Mouse (Mus musculus) spleen, postnatal 10 days (tissue): ENCODE results near the gene Taar7e.
"Not testable (repeated sequence)": the region's sequence is repeated elsewhere in the genome, so short reads cannot be mapped to it uniquely, and the experiment has no call there.

Experiments used
- DNase-seq, 2 experiments: peaks; one replicate each; pipeline ENCODE4 v3.0.0; 2021 to 2022; ENCODE audit warnings: low spot score in 2 of 2

The Taar7e gene

GRCm38 (mm10) chr10:24037314-24037713 is at the start of gene Taar7e:
Gene Taar7e (plus strand): TSS chr10:24037614.
- DNase-seq, result no peak

GRCm38 (mm10) chr10:23993381-23993780 is 44.0 kb upstream of the Taar7e start, which contains the start of gene Taar7a:
Gene Taar7a (minus strand): TSS chr10:23993481.
- DNase-seq, result no peak

GRCm38 (mm10) chr10:23999639-24000038 is 37.8 kb upstream of the Taar7e start, which contains the start of gene Taar7b:
Gene Taar7b (plus strand): TSS chr10:23999939.
- no peak for DNase-seq

DNA sequence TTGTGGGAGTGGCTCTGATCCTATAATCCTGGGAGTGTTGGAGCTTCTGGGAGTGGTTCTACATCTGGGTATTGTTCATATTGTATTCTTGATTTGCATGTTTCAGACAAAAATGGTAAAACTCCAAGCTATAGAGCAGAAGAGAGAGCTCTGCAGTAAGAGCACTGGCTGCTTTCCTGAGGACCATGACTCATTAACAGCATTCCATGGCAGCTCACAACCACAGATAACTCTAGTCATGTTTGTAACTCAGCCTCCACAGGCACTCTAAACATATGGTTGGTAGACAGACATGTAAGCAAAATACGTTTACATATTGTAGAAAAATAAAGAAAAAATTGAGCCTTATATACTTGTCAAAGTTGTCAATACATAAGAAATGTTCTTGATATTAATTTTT is 31.0 kb upstream of the Taar7e start:
- DNase-seq, result no peak

- DNase-seq, result no peak
These were observed 30.4 kb upstream of the Taar7e start for GRCm38 (mm10) chr10:24007034-24007433.

DNA sequence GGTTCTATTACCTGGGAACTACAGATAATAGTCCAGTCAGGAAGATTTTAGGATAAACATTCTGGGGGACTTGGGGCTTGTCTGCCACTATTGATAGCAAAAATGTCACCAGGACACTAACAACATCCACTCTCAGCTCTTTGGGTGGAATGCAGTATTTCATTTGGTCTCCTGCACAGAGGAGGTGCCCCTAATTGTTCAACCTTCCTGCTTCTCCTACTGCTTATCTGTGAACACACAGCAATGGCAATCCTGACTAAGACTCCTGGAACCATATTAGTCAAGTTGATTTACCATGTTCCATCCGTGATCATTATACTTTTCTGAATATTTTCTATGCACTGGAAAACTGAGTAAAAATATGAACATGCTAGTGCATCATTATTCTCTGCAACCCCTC is 29.3 kb upstream of the Taar7e start:
- no peak for DNase-seq

DNA sequence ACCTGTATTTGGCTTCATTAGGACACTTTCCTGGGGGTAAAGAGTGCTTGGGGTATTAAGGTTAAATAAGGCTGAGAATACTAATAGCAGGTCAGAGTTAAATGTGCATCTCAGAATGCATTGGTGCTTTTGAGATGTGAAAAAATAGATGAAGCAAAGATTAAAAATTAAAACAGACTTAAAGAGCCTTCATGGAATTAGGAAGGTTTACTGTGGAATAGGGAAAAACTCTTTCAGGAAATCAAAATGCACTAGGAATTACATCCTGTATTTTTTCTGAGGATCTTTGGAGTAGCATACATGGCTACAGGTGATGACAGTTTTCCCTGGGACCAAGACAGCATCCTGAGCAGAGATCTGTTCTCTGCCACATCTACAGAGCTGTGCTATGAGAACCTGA is 10.5 kb upstream of the Taar7e start, which contains the start of gene Taar7d:
Gene Taar7d (plus strand): TSS at position 301 of the 400 bp plus-strand sequence.
- DNase-seq, result no peak

DNA sequence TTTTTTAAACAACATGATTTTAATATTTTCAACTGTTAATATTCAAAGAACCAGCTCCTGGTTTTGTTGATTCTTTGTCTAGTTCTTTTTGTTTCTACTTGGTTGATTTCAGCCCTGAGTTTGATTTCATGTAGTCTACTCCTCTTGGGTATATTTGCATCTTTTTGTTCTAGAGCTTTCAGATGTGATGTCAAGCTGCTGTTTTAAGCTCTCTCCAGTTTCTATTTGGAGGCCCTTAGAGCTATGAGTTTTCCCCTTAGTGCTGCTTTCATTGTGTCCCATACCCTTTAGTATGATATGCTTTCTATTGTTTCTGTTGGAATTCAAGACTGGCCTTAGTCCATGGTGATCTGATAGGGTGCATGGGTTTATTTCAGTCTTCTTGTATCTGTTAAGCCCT is 6.1 kb upstream of the Taar7e start:
- no peak for DNase-seq

- DNase-seq, result no peak
These were observed 2.9 kb downstream of the Taar7e start for GRCm38 (mm10) chr10:24040120-24040869.

DNA sequence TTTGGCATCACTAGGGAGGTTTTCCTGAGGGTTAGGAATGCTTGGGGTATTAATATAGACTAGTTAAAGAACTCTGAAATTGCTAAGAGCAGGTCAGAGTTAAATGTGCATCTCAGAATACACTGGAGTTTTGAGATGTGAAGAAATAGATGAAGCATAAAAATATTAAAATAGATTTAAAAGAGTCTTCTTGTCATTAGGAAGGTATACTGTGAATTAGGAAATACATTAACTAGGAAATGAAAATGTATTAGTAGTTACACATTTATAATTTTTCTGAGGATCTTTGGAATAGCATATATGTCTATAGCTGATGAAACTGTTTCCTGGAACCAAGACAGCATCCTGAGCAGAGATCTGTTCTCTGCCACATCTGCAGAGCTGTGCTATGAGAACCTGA is 11.8 kb downstream of the Taar7e start, which contains the start of gene Taar7f:
Gene Taar7f (plus strand): TSS at position 301 of the 400 bp plus-strand sequence.
- no peak for DNase-seq

- no peak for DNase-seq
These were observed 14.6 kb downstream of the Taar7e start for GRCm38 (mm10) chr10:24052039-24052438.

DNA sequence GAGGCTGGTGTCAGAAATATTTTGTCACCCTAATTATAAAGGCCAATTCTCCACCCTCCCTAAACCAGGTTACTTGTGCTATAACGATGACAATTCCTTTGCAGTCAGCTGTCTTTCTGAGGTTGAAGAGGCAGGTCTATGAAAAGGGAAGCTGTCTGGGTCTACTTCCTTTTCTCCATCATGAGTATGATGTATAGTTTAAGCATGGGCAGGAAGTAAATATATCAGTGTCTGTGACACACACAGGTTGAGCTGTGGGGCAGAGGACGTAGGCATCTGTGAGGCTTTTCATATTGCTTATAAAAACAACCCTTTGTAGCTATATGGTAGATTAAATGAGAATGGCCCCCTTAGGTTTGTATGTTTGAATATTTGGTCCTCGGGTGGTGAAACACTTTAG is 21.6 kb downstream of the Taar7e start:
- no peak for DNase-seq

DNA sequence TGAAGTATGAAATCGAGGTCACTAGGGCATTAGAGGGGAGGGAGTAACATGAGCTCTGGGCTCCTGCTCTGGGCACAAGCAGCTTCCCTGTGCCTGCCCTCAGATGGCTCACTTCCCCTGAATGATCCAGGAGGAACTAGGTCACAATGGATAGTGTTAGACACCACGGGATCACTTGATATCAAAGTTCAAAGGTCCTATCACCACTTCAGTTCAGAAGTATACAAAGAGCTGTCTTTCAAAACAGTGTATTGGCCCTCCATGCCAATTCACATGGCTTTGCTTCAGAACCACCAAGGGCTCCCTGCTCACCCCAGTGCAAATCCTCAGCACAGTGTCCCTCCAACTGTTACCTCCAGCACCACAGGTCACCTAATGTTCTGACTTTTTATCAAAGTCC is 37.3 kb downstream of the Taar7e start:
- not testable (repeated sequence) for DNase-seq

DNA sequence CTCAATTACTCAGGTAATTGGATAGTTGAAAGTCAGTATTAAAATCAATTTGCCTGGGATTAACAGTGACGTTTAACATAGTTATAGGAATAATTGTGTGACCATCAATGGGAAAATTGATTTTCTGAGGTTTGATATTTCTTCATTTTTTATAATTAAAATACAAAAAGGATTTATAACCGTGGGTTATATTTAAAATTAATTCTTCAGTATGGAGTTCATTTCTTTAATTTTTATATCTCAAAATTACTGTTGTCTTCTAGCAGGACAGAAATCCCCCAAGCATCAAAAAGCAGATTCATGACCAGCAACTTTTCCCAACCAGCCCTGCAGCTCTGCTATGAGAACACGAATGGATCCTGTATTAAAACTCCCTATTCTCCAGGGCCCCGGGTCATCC is 38.8 kb downstream of the Taar7e start, which contains the start of gene Taar8a:
Gene Taar8a (plus strand): TSS at position 301 of the 400 bp plus-strand sequence.
- DNase-seq, result not testable (repeated sequence)

GRCm38 (mm10) chr10:24080166-24080565 is 42.8 kb downstream of the Taar7e start:
- DNase-seq, result peak in 1 of 2 experiments; percentile 53

- DNase-seq, result no peak
These were observed 48.5 kb downstream of the Taar7e start for GRCm38 (mm10) chr10:24085936-24086335.

GRCm38 (mm10) chr10:24086555-24086954 is 49.1 kb downstream of the Taar7e start:
- DNase-seq, result no peak

DNA sequence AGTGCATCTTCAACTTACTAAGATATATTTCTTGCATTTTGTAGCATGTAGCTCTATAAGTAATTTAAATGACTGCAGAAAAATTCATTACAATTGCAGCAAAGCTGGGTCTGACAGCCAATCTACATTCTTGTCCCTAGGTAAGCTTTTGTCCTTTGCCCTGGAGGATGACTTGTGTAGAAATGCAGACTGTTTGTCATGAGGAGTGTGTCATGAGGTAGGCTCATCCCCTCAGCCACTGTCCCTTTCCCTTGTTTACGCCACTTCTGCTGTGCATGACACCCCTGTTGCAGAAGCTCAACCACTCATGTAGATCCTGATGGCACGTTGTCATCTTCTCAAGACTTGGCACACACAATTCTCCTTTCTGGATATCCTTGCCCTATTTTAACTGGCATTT is 49.8 kb downstream of the Taar7e start:
- no peak for DNase-seq
